Mouse (Mus musculus) cortical plate, adult 2 months (tissue): ENCODE results near the gene Slc17a3.

Experiments used
- CTCF ChIP-seq: fragments of 200-500 bp; IDR thresholded peaks from 2 replicates; pipeline ENCODE4 v1.5.1; 2011; ENCODE audit warnings: mild to moderate bottlenecking, control low read depth, low read length; ENCODE audit not compliant: insufficient read depth; ENCODE audit errors: extremely low read depth
- POLR2A ChIP-seq: fragments of 200-500 bp; IDR thresholded peaks from 2 replicates; pipeline ENCODE4 v1.6.1; 2011; ENCODE audit warnings: mild to moderate bottlenecking, low read length, control low read depth; ENCODE audit not compliant: insufficient read depth; ENCODE audit errors: extremely low read depth

- TF ChIP-seq CTCF (no peak), POLR2A (no peak)
These were observed 23.1 kb upstream of the Slc17a3 start for GRCm38 (mm10) chr13:23816148-23816547.
